Mouse (Mus musculus) forelimb bud, embryonic 11.5 days (tissue): ENCODE results near the gene Rgs3.
A peak's percentile ranks its signal among the peaks of the same experiment; 100 is the strongest.
"Not testable (repeated sequence)": the region's sequence is repeated elsewhere in the genome, so short reads cannot be mapped to it uniquely, and the experiment has no call there.

Source experiments
- DNase-seq: peaks from one replicate; pipeline ENCODE4 v3.0.0-alpha.2; 2012; ENCODE audit warnings: low read depth, low spot score

Gene Rgs3

DNA sequence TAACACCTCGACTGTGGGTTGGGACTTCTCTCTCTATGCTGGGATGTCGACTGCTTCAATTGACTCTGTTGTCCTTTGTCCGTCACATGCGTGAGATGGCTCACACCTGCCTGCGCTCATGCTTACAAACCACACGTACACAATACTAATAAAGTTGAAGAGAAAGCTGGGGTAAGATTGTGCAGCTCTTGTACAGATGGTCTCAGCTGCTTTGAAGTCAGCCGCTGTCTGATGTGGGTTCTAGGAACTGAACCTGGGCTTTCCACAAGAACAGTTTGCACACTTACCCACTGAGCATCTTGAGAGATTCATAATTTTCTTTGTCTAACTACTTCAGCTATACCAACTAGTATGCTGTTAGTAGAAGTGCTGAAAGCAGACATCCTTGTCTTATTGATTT lies 7.7 kb upstream of the Rgs3 start:
- no peak for DNase-seq

DNA sequence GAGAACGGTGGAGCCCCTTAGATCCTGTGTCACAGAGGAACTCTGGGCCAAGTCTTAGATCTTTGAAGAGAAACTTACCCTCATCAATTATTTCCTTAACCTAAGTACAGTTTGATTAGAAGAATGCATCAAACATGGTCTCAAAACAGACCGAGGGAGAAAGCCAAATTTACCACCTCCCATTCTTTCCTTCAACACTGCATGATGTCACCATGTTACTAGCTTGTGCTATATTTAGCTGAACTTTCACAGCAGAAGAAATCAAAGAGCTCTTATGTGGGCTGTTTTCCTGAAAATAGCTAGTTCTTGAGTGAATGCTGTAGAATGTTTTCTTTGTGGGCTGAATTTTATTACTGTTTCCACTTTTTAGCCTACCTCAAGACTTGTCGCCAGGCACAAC lies 2.2 kb upstream of the Rgs3 start:
- no peak for DNase-seq

DNA sequence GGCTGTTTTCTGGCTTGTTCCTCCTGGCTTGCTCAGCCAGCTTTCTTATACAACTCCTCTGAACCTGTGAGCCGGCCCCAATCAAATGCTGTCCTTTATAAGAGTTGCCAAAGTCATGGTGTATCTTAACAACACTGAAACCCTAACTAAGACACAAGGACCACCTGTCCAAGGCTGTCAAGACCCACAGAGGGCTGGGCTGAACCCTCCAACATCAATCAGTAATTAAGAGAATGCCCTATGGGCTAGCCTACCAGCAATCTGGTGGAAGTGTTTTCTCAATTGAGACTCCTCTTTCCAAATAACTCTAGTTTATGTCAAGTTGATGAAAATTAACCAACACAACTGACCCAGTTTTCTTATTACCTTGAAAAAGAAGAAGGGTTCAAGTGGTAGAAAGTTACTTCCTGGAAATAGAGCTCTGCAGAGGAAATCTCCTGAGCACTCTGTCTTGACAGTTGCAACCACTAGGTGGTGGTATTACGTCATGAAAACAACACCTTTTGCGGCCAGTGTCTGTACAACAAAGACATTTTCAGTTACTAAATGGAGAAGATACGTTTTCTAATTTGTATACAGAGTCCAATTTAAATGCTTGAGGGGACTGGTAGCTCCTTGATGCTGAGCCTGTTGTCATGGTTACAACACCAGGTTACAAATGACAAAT lies 1.4 kb downstream of the Rgs3 start:
- peak; percentile 85 for DNase-seq

DNA sequence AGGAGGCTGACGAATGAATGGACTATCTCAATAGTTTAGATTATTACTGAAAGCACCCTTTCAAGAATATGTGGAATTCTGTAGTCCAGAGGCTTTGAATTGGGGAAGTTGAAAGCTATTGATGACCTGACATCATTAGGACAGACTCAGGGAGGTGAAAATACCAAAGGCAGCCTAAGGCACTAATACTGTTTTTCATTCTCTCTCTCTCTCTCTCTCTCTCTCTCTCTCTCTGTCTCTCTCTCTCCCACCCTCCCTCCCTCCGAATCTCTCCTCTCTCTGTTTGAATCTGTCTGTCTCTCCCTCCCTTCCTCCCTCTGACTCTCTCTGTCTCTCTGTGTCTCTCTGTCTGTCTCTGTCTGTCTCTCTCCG lies 2.0 kb downstream of the Rgs3 start:
- no peak for DNase-seq

DNA sequence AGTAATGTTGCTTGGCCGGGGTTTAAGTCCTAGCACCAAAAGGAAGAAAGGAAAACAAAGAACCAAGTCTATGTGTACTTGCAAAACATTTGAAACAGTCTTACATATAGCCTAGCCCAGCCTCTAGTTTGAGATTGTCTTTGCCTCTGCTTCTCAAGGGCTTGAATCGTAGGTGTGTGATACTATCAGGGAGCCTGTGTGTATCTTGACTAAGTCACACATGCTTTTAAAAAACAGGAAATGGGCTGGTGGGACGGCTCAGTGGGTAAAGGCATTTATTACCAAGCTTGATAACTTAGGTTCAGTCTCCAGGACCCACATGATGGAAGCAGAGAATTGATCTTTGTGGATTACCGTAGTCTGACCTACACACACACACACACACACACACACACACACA lies 2.4 kb downstream of the Rgs3 start:
- DNase-seq: no peak

DNA sequence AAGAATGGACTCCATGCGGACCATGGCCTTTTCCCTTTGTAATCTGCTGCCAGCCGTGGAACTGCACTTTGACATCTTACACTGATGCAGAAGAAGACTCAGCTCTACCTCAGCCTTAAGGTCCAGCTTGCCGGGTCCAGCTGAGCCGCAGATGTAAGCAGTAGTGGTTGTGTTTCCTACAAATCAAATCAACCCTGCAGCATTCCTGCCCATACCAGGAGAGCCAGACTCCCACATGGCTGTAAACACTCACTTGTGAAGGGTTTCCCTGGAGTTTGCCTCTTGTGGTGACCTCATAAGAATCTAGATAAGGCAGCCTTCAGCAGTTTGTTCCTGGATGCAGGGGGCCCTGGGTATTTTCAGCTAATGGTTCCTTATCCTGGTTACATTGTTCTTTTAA lies 6.9 kb downstream of the Rgs3 start:
- DNase-seq: no peak

DNA sequence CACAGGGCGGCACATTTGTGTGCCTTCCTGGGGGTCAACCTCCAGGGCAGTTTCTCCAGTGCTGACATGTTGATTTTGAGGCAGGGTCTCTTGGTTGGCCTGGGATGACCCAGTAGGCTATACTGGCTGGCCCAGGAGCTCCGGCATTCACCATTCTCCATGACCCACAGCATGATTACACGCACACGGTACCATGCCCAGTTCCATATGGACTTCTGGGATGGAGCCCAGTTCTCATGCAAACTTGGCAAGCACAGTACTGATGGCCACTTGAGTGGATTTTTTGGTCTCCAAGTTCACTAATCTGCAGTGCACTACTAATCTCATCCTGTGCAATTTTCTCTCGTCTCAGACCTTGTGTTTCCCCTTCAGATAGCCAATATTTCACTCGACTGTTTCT lies 8.0 kb downstream of the Rgs3 start:
- no peak for DNase-seq

DNA sequence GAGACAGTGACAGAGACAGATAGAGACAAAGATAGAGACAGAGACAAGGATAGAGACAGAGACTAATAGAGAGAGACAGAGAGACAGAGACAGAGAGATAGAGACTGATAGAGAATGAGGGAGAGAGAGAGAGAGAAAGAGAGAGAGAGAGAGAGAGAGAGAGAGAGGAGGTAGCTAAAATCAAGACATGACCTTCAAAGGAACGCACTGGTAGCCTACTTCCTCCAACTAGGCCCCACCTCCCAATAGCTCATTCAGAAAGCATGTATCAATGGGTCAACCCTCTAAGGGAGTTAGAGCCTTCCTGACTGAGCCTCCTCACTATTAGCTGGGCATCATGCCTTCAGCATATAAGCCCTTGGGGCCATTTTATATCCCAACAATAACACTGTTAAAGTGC lies 8.7 kb downstream of the Rgs3 start:
- no peak for DNase-seq

DNA sequence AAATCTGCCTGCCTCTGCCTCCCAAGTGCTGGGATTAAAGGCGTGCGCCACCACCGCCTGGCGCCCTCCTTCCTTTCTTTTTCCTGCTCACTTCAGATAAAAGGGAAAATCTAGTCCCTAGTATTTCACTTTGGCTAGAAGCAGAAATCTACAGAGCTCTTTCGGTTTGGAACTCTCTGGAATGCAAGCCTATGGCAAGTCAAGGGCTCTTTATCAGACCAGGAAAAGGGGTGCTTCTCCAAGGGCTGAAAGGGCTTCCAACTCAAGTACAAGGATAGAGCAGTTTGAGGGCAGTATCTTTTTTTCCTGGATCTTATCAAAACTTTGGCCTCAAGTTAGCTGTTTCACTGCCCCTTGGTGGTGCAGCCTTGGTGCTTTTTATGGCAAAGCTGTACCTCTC lies 10.0 kb downstream of the Rgs3 start:
- DNase-seq: no peak

DNA sequence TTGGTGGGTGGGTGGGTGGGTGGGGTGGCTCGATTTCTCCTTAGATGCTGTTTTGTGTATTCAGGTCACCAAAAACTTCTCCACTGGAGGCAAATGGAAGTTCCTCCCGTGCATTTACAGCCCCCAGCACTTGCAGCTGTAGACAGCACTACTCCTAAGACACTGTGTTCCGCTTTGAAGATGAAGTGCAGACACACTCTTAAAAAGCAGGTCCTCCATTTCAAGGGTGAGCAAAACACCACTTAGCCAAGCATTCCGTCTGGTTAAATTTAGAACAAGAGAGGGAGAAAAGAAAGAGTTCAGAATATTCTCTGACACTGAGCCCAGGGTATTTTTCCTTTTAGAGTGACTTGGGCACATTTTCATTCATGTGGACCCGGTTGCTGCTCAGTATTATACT lies 10.4 kb downstream of the Rgs3 start:
- no peak for DNase-seq

DNA sequence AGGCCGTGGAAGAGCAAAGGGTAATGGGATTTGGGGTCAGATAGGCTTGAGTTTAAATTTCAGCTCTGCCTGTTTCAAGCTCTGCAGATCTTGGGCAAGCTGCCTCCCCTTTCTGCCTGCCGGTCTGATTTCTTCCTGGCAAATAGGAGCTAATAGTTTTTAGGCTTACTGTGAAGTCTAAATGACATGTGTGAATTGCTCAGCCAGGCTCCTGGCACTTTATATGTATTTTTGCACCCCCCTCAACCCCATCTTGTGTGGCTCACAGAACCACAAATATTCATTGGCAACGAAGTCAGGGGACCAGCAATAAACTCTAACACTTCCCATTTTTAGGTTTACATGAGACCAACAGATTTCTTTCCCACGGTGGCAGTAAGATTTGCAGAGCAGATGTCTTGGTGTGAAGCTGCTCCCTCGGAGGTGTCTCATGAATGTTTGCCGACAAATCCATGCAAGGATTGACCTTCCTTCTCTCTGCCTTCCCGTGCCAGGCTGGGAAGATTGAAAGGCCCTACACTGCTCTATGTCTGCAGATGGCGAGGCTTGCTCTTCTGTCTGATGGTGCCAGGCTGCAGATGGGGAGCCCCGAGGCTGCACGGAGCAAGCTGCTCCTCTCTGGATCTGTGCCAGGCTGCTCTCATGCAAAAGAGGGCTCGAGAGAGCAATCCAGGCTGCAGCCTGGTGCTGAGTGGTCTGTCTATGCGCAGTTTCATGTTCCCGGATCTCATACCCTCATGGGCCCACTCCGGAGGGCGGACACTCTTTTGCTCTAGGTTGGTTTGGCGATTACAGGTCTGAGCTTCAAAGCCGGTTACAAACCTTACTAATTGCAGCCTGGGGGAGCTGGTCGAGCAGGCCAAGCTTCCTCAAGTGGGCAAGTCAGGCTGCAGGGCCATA lies 23.0 kb downstream of the Rgs3 start:
- DNase-seq: no peak

DNA sequence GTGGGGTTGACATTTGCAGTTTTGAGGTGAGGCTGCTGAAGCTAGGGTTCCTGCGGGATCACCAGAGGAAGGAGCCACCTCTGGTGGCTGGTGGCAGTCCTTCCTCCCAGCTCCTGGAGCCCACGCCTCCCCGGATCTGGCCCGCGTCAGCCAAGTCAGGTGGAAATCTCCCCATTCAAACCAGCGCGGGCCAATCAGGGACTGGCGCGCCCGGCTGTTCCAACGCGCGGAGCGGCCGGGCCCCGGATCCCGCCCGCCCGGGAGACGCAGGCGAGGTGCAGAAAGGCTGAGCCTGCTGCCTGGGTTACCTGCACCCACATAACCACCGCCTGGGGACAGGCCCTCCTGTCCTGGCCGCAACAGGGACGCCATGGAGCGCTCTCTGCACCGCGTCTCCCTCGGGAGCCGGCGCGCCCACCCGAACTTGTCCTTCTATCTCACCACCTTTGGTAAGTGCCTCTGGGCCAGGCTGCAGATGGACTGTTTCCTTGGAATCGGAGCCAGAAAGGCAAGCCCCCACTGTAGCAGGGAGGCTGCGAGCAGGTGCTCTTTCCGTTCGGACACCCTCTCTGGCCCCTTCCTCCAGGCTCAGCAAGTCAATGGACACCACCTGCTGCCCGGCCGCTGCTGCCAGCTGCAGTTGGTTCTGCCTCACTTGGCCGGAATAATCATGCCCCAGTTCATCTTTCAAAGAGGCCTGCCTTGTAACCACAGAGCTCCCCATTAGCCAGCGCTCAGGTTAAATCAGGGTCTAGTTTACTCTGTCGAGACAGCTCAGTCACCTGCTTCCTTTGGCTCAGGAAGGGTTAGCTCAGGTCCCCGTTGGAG lies 23.8 kb downstream of the Rgs3 start:
- no peak for DNase-seq

DNA sequence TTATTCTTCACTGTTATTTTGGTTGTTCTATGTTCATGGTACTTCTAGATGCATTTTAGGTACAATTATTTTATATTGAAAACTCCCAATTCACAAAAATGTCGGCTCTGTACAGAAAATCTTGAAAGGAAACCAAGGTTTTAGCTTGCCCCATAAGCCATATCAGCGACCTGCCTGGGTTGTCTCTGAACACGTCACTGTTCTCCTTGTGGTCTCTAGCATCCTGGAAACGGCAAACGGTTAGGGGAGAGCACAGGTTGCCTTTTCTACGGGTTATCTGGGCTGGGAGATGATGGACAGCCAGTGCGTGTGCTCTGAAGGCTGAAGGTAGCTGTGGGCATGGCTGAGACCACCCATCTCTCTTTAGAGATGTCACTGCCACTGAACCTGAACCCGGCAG lies 27.4 kb downstream of the Rgs3 start:
- DNase-seq: no peak

DNA sequence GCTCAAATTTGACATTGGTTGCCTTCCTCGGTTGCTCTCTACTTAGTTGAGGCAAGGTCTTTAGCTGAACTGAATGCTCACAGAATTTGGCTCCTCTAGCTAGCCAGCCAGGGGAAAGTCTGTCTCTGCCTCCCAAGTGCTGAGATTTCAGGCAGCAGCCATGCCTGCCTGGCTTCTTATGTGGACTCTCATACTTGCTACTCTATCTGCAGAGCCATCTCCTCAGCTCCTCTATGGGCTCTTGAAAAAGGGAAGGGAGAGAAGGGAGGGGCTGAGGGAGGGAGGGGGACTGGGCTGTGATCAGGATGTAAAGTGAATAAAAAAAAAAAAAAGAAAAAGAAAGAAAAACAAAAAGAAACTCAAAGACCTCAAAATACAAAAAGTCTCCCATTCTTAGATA lies 31.2 kb downstream of the Rgs3 start:
- no peak for DNase-seq

DNA sequence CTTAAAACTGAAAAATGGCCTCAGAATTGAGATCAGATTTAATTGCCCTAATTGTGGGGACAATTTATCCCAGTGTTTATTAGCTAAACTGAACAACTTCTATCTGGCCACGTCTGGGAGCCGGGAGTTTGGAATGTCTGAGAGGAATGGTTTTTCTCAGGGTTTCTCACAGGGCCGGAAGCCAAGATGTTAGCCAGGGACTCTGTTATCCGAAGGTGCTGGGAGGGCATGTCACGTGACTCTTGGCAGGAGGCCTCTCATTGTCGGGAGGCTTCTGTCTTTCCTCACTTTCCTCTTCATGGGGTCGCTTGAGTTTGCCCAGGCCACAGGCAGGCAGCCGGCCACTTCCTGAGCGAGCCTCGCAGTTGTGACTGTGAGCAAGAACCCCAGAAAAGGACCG lies 31.7 kb downstream of the Rgs3 start:
- no peak for DNase-seq

DNA sequence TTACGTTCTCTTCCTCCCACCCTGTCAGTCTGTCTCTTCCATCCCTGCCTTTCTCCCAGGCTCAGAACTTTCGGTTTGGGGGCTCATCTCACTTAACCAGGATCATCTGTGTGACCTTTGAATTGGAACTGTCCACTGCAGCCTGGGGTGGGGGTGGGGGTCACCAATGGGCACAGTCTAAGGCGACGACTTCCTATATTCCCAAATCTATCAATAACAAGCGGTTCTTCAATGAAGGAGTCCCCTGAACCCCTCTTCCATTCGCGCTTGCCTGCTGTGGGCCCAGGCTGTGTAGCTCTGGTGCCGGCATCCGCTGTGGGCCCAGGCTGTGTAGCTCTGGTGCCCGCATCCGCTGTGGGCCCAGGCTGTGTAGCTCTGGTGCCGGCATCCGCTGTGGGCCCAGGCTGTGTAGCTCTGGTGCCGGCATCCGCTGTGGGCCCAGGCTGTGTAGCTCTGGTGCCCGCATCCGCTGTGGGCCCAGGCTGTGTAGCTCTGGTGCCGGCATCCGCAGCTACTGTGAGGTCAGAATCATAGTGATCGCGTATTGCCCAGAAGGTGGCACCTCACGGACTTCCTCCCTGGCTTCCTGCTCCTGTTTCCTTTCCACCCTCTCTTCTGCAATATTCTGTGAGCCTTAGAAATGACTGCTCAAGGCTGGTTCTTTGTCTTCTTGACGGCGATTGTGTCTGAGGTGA lies 34.0 kb downstream of the Rgs3 start:
- not testable (repeated sequence) for DNase-seq

DNA sequence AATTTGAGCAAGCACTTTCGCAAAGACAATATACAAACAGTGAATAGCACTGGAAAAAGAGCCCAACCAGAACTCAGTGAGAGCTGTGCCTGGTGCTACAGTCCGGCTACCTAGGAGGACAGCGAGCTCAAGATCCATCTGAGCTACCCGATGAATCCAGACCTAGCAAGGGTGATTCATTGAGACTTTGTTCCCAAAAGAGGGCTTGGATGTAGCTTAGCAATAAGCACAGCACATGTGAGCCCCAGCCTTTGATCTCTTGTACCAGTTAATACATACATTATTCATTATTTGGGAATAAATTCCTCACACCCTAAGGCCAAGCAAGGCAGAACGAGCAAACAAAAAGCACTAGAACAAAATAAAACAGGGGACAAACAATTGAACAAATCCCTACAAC lies 34.8 kb downstream of the Rgs3 start:
- no peak for DNase-seq

DNA sequence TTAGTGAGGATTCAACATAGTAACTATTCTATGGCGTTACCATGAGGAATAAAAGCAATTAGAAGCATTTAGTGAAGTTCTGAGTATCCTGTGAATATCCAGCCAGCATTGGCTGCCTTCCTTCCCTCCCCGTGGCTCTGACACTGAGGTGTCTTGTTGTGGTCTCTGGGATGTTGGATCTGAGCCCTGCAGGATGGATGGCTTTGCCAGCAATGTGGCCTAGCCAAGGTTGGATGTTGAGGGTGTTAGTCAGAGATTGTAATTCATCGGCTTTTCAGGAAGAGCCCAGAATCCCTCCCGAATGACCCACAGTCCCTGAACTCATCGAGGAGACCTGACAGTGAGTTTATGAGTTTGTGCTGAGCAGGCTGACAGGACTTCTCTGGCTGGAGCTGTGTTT lies 36.4 kb downstream of the Rgs3 start:
- no peak for DNase-seq

DNA sequence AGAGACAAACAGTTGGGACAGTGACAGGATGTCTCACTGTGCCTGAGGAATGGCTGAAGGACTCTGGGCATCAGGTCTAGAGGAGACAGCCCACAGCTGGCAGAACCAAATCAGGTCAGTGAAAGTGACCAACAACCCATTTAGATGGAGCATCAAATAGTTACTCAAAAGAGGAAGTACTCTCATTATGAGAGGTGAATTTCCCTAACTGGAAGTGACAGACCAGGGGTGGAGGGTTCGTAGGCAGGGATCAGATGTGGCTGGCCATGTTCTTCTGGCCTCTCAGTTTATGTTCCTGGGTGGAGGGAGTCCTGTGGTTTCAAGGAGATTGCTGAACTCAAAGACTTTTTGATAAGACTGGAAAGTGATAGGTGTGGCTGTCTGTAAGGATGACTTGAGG lies 40.9 kb downstream of the Rgs3 start:
- DNase-seq: no peak

DNA sequence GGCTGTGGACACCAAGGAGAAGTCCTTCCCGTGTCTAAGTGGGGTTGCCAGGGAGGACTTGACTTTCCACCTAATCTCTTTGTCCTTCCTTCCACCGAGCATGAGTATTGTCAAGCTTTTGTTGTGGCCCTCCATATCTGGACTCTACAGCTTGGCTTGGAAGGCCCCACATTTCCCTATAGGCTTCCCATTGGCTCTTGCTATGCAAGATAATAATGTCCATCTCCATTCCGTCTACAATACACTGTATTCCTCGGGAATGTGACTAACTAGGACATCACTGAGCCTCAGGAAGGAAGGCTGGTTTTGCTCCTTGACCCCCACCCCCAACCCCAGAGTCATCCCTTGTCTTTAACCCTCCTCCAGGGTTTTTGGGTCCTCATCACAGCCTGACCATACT lies 44.0 kb downstream of the Rgs3 start:
- DNase-seq: no peak

DNA sequence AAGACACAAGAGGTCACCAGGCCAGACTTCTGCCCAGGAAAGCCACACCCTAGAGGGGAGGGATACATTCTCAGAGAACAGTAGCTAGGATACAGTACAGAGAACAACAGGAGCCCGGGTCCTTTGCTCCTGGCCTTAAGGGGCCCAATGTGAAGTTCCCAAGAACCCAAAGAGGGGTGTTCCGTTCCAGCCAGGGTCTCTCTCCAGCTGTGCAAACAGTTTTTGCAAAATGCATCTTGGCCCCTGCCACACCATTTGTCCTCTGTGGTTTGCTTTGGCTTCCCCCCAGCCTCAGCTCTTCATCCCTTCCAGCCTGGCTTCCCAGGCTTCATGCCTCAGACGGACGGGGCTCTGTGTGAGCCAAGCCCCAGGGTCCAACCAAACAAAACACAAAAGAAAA lies 44.4 kb downstream of the Rgs3 start:
- DNase-seq: no peak
